Mouse (Mus musculus): ENCODE results near the gene Hps1. TPM values are rescaled to one million over a fixed set of nuclear protein-coding genes. Genes with fewer than 3 reads are reported as not detected.

Hps1 gene
- total RNA-seq, 2 experiments from 2014 or later, result 2.8 to 3.6 TPM

- intact Hi-C loops (cut with DNase I), result no loop called here
These were observed 23.1 kb downstream of the Hps1 start for GRCm38 (mm10) chr19:42756671-42757070.

GRCm38 (mm10) chr19:42755148-42755870, 24.5 kb downstream of the Hps1 start:
- peak; percentile 55 for DNase-seq
- intact Hi-C loops (cut with DNase I), result loop anchor here (2.0 kb wide), 1 partner anchor 21 kb away; no protein-coding TSS in a partner anchor

More at GRCm38 (mm10) chr19:42756671-42757070, 23.1 kb downstream of the Hps1 start:
- DNase-seq, result no peak

GRCm38 (mm10) chr19:42753141-42753917, 26.4 kb downstream of the Hps1 start:
- intact Hi-C loops (cut with DNase I), result no loop called here
- DNase-seq, result peak; percentile 87

- intact Hi-C loops (cut with DNase I), result no loop called here
- DNase-seq, result peak; percentile 89
These were observed 27.3 kb downstream of the Hps1 start, which contains the start of gene Pyroxd2 for GRCm38 (mm10) chr19:42752363-42752931. Gene Pyroxd2, minus strand, starts transcription at chr19:42752775.

GRCm38 (mm10) chr19:42750196-42750595, 29.6 kb downstream of the Hps1 start:
- intact Hi-C loops (cut with DNase I), result no loop called here

GRCm38 (mm10) chr19:42746702-42747101, 33.1 kb downstream of the Hps1 start:
- intact Hi-C loops (cut with DNase I), result loop anchor here (5.0 kb wide), 1 partner anchor 429 kb away; no protein-coding TSS in a partner anchor
- no peak for DNase-seq

More at GRCm38 (mm10) chr19:42750196-42750595, 29.6 kb downstream of the Hps1 start:
- no peak for DNase-seq

GRCm38 (mm10) chr19:42745869-42746224, 33.9 kb downstream of the Hps1 start:
- DNase-seq, result no peak
- intact Hi-C loops (cut with DNase I), result loop anchor here (2.0 to 5.0 kb wide), 2 partner anchors 85 to 429 kb away; no protein-coding TSS in a partner anchor

- no peak for DNase-seq
- intact Hi-C loops (cut with DNase I), result loop anchor here (2.0 to 5.0 kb wide), 2 partner anchors 84 to 428 kb away; no protein-coding TSS in a partner anchor
These were observed 34.5 kb downstream of the Hps1 start for GRCm38 (mm10) chr19:42745084-42745868.

GRCm38 (mm10) chr19:42744162-42744586, 35.6 kb downstream of the Hps1 start:
- intact Hi-C loops (cut with DNase I), result loop anchor here (1.0 to 5.0 kb wide), 3 partner anchors 83 to 227 kb away; partner anchors contain the start of gene R3hcc1l
- DNase-seq, result peak; percentile 76 to 80

GRCm38 (mm10) chr19:42743261-42743660, 36.5 kb downstream of the Hps1 start:
- no peak for DNase-seq
- intact Hi-C loops (cut with DNase I), result loop anchor here (5.0 kb wide), 1 partner anchor 226 kb away; the partner anchor contains the start of gene R3hcc1l

GRCm38 (mm10) chr19:42741884-42742283, 37.9 kb downstream of the Hps1 start:
- peak in 1 of 2 experiments; percentile 33 for DNase-seq
- intact Hi-C loops (cut with DNase I), result loop anchor here (5.0 kb wide), 1 partner anchor 225 kb away; the partner anchor contains the start of gene R3hcc1l

GRCm38 (mm10) chr19:42740163-42740899, 39.4 kb downstream of the Hps1 start:
- intact Hi-C loops (cut with DNase I), result loop anchor here (5.0 kb wide), 1 partner anchor 223 kb away; the partner anchor contains the start of gene R3hcc1l
- no peak for DNase-seq

GRCm38 (mm10) chr19:42739734-42740133, 40.0 kb downstream of the Hps1 start:
- intact Hi-C loops (cut with DNase I), result loop anchor here (5.0 kb wide), 1 partner anchor 222 kb away; the partner anchor contains the start of gene R3hcc1l
- DNase-seq, result no peak

- DNase-seq, result no peak
- intact Hi-C loops (cut with DNase I), result no loop called here
These were observed 42.0 kb downstream of the Hps1 start for GRCm38 (mm10) chr19:42737753-42738152.

- intact Hi-C loops (cut with DNase I), result no loop called here
- DNase-seq, result no peak
These were observed 44.8 kb downstream of the Hps1 start for GRCm38 (mm10) chr19:42734982-42735381.

GRCm38 (mm10) chr19:42727424-42727823, 52.4 kb downstream of the Hps1 start:
- no peak for DNase-seq
- intact Hi-C loops (cut with DNase I), result no loop called here

- intact Hi-C loops (cut with DNase I), result no loop called here
These were observed 53.0 kb downstream of the Hps1 start for GRCm38 (mm10) chr19:42726766-42727165.

GRCm38 (mm10) chr19:42725973-42726350, 53.8 kb downstream of the Hps1 start:
- intact Hi-C loops (cut with DNase I), result no loop called here
- no peak for DNase-seq

More at GRCm38 (mm10) chr19:42726766-42727165, 53.0 kb downstream of the Hps1 start:
- no peak for DNase-seq
